Mouse (Mus musculus): ENCODE measurements at regions not wholly inside any gene's neighbourhood (a gene's known extent, or its start where the extent isn't known, plus 50 kb on each side); places are given as distances from the start of the nearest gene placed in this dataset.

- Histone ChIP-seq H3K27me3 (ENCODE audit: control insufficient read depth, insufficient read depth, low read length) (no peaks in the 10 kb centered on the region), H3K4me1 (replicated peaks; ENCODE audit: control insufficient read depth, insufficient read depth, low read length) (no peaks in the 10 kb centered on the region), H3K4me3 (replicated peaks; ENCODE audit: low read length) (no peak overlapping the region), H3K27ac (no peak overlapping the region), H3K9ac (no peak overlapping the region), H3K9me3 (ENCODE audit: control insufficient read depth, low read length) (no peaks in the 10 kb centered on the region), H3K4me2 (replicated peaks) (no peak overlapping the region), H3K36me3 (replicated peaks; ENCODE audit: control insufficient read depth, insufficient read depth) (no peaks in the 10 kb centered on the region)
- WGBS, result 50% methylated on average over 2 of the region's 2 CpGs
- ATAC-seq (ENCODE audit: low FRiP score) (no peak), DNase-seq (ENCODE audit: low spot score) (no peak)
Observed at GRCm38 (mm10) chr4:105358725-105359124, 201.6 kb downstream of the Plpp3 start.

- Histone ChIP-seq H3K4me1 (replicated peaks; ENCODE audit: control insufficient read depth, insufficient read depth, low read length) (no peaks in the 10 kb centered on the region), H3K4me3 (replicated peaks; ENCODE audit: low read length) (no peak overlapping the region), H3K27ac (no peak overlapping the region), H3K36me3 (replicated peaks; ENCODE audit: control insufficient read depth, insufficient read depth) (no peaks in the 10 kb centered on the region), H3K9me3 (ENCODE audit: control insufficient read depth, low read length) (no peaks in the 10 kb centered on the region), H3K4me2 (replicated peaks) (no peak overlapping the region), H3K9ac (no peak overlapping the region), H3K27me3 (ENCODE audit: control insufficient read depth, insufficient read depth, low read length) (no peaks in the 10 kb centered on the region)
- DNase-seq (ENCODE audit: low spot score) (no peak), ATAC-seq (ENCODE audit: low FRiP score) (no peak)
- WGBS, result 86% methylated on average over 6 of the region's 6 CpGs
Observed at GRCm38 (mm10) chr4:105364496-105364895, 207.3 kb downstream of the Plpp3 start.

- WGBS, result 81% methylated on average over 5 of the region's 5 CpGs
- no peak overlapping the region for H3K27ac ChIP-seq
- DNase-seq (ENCODE audit: low spot score) (no peak), ATAC-seq (ENCODE audit: low FRiP score) (no peak)
- H3K4me3 ChIP-seq (replicated peaks; ENCODE audit: low read length), result no peak overlapping the region
- H3K9me3 ChIP-seq (ENCODE audit: control insufficient read depth, low read length), result no peaks in the 10 kb centered on the region
- H3K4me1 ChIP-seq (replicated peaks; ENCODE audit: control insufficient read depth, insufficient read depth, low read length), result no peaks in the 10 kb centered on the region
- H3K4me2 ChIP-seq (replicated peaks), result no peak overlapping the region
- no peak overlapping the region for H3K9ac ChIP-seq
- no peaks in the 10 kb centered on the region for H3K36me3 ChIP-seq (replicated peaks; ENCODE audit: control insufficient read depth, insufficient read depth)
- no peaks in the 10 kb centered on the region for H3K27me3 ChIP-seq (ENCODE audit: control insufficient read depth, insufficient read depth, low read length)
Observed at GRCm38 (mm10) chr4:105365076-105365475, 207.9 kb downstream of the Plpp3 start.

GRCm38 (mm10) chr4:105376591-105376990 lies 219.4 kb downstream of the Plpp3 start:
- no peak; the same call in 1 of the 2 replicates for ATAC-seq (ENCODE audit: low FRiP score)

GRCm38 (mm10) chr4:105377469-105378187 lies 220.5 kb downstream of the Plpp3 start:
- Histone ChIP-seq H3K9ac (no peak overlapping the region), H3K4me3 (replicated peaks; ENCODE audit: low read length) (no peak overlapping the region), H3K27ac (no peak overlapping the region), H3K9me3 (ENCODE audit: control insufficient read depth, low read length) (no peaks in the 10 kb centered on the region), H3K27me3 (ENCODE audit: control insufficient read depth, insufficient read depth, low read length) (no peaks in the 10 kb centered on the region), H3K4me2 (replicated peaks) (no peak overlapping the region), H3K4me1 (replicated peaks; ENCODE audit: control insufficient read depth, insufficient read depth, low read length) (peaks cover 4% of the 10 kb centered on the region; the same call in 1 of the 2 replicates), H3K36me3 (replicated peaks; ENCODE audit: control insufficient read depth, insufficient read depth) (no peaks in the 10 kb centered on the region)
- ATAC-seq (ENCODE audit: low FRiP score), result no peak
- 57% methylated on average over 11 of the region's 11 CpGs for WGBS
- DNase-seq (ENCODE audit: low spot score), result no peak

More at GRCm38 (mm10) chr4:105376591-105376990, 219.4 kb downstream of the Plpp3 start:
- Histone ChIP-seq H3K9ac (no peak overlapping the region), H3K4me1 (replicated peaks; ENCODE audit: control insufficient read depth, insufficient read depth, low read length) (peaks cover 4% of the 10 kb centered on the region; the same call in 1 of the 2 replicates), H3K27ac (no peak overlapping the region), H3K9me3 (ENCODE audit: control insufficient read depth, low read length) (no peaks in the 10 kb centered on the region), H3K4me3 (replicated peaks; ENCODE audit: low read length) (no peak overlapping the region), H3K27me3 (ENCODE audit: control insufficient read depth, insufficient read depth, low read length) (no peaks in the 10 kb centered on the region), H3K4me2 (replicated peaks) (no peak overlapping the region), H3K36me3 (replicated peaks; ENCODE audit: control insufficient read depth, insufficient read depth) (no peaks in the 10 kb centered on the region)
- no peak for DNase-seq (ENCODE audit: low spot score)
- WGBS, result 34% methylated on average over 5 of the region's 5 CpGs

GRCm38 (mm10) chr4:105384826-105385225 lies 227.7 kb downstream of the Plpp3 start:
- no peak overlapping the region for H3K4me2 ChIP-seq (replicated peaks)
- H3K9ac ChIP-seq, result no peak overlapping the region
- WGBS, result 72% methylated on average over 3 of the region's 3 CpGs
- H3K9me3 ChIP-seq (ENCODE audit: control insufficient read depth, low read length), result no peaks in the 10 kb centered on the region
- no peaks in the 10 kb centered on the region for H3K27me3 ChIP-seq (ENCODE audit: control insufficient read depth, insufficient read depth, low read length)
- no peak for DNase-seq (ENCODE audit: low spot score)
- ATAC-seq (ENCODE audit: low FRiP score), result no peak
- H3K36me3 ChIP-seq (replicated peaks; ENCODE audit: control insufficient read depth, insufficient read depth), result no peaks in the 10 kb centered on the region
- no peak overlapping the region for H3K4me3 ChIP-seq (replicated peaks; ENCODE audit: low read length)
- no peak overlapping the region for H3K27ac ChIP-seq
- H3K4me1 ChIP-seq (replicated peaks; ENCODE audit: control insufficient read depth, insufficient read depth, low read length), result no peaks in the 10 kb centered on the region

GRCm38 (mm10) chr4:105385481-105385880 lies 228.3 kb downstream of the Plpp3 start:
- Histone ChIP-seq H3K4me3 (replicated peaks; ENCODE audit: low read length) (no peak overlapping the region), H3K27me3 (ENCODE audit: control insufficient read depth, insufficient read depth, low read length) (no peaks in the 10 kb centered on the region), H3K9ac (no peak overlapping the region), H3K4me1 (replicated peaks; ENCODE audit: control insufficient read depth, insufficient read depth, low read length) (no peaks in the 10 kb centered on the region), H3K27ac (no peak overlapping the region), H3K9me3 (ENCODE audit: control insufficient read depth, low read length) (no peaks in the 10 kb centered on the region), H3K36me3 (replicated peaks; ENCODE audit: control insufficient read depth, insufficient read depth) (no peaks in the 10 kb centered on the region), H3K4me2 (replicated peaks) (no peak overlapping the region)
- ATAC-seq (ENCODE audit: low FRiP score) (no peak), DNase-seq (ENCODE audit: low spot score) (no peak)
- WGBS, result 93% methylated on average over 5 of the region's 5 CpGs

- no peaks in the 10 kb centered on the region for H3K4me1 ChIP-seq (replicated peaks; ENCODE audit: control insufficient read depth, insufficient read depth, low read length)
- no peak for DNase-seq (ENCODE audit: low spot score)
- WGBS, result 37% methylated on average over 5 of the region's 5 CpGs
- no peaks in the 10 kb centered on the region for H3K9me3 ChIP-seq (ENCODE audit: control insufficient read depth, low read length)
- no peaks in the 10 kb centered on the region for H3K27me3 ChIP-seq (ENCODE audit: control insufficient read depth, insufficient read depth, low read length)
- no peak overlapping the region for H3K4me2 ChIP-seq (replicated peaks)
- no peak for ATAC-seq (ENCODE audit: low FRiP score)
- no peak overlapping the region for H3K4me3 ChIP-seq (replicated peaks; ENCODE audit: low read length)
- H3K36me3 ChIP-seq (replicated peaks; ENCODE audit: control insufficient read depth, insufficient read depth), result no peaks in the 10 kb centered on the region
- H3K27ac ChIP-seq, result no peak overlapping the region
- no peak overlapping the region for H3K9ac ChIP-seq
Observed at GRCm38 (mm10) chr4:105390378-105390777, 233.2 kb downstream of the Plpp3 start.

GRCm38 (mm10) chr4:105394366-105394765 lies 237.2 kb downstream of the Plpp3 start:
- Histone ChIP-seq H3K27me3 (ENCODE audit: control insufficient read depth, insufficient read depth, low read length) (no peaks in the 10 kb centered on the region), H3K4me1 (replicated peaks; ENCODE audit: control insufficient read depth, insufficient read depth, low read length) (no peaks in the 10 kb centered on the region), H3K36me3 (replicated peaks; ENCODE audit: control insufficient read depth, insufficient read depth) (no peaks in the 10 kb centered on the region), H3K27ac (no peak overlapping the region), H3K9ac (no peak overlapping the region), H3K4me3 (replicated peaks; ENCODE audit: low read length) (no peak overlapping the region), H3K4me2 (replicated peaks) (no peak overlapping the region), H3K9me3 (ENCODE audit: control insufficient read depth, low read length) (no peaks in the 10 kb centered on the region)
- DNase-seq (ENCODE audit: low spot score) (no peak), ATAC-seq (ENCODE audit: low FRiP score) (no peak)
- WGBS, result 50% methylated on average over 1 of the region's 1 CpGs

GRCm38 (mm10) chr4:105397451-105397850 lies 240.3 kb downstream of the Plpp3 start:
- no peaks in the 10 kb centered on the region for H3K4me1 ChIP-seq (replicated peaks; ENCODE audit: control insufficient read depth, insufficient read depth, low read length)
- H3K4me2 ChIP-seq (replicated peaks), result no peak overlapping the region
- no peaks in the 10 kb centered on the region for H3K9me3 ChIP-seq (ENCODE audit: control insufficient read depth, low read length)
- no peak overlapping the region for H3K4me3 ChIP-seq (replicated peaks; ENCODE audit: low read length)
- DNase-seq (ENCODE audit: low spot score), result no peak
- H3K36me3 ChIP-seq (replicated peaks; ENCODE audit: control insufficient read depth, insufficient read depth), result no peaks in the 10 kb centered on the region
- H3K27me3 ChIP-seq (ENCODE audit: control insufficient read depth, insufficient read depth, low read length), result no peaks in the 10 kb centered on the region
- no peak for ATAC-seq (ENCODE audit: low FRiP score)
- WGBS, result 80% methylated on average over 2 of the region's 2 CpGs
- no peak overlapping the region for H3K27ac ChIP-seq
- H3K9ac ChIP-seq, result no peak overlapping the region

All from hindbrain, embryonic 14.5 days (tissue).